Mouse (Mus musculus): Measurements from ENCODE around the gene Lamtor4. TPM values are rescaled to one million over a fixed set of nuclear protein-coding genes. Genes with fewer than 3 reads are reported as not detected.

Lamtor4 gene
- 135 and 171 TPM in 2 replicates for polyA plus RNA-seq (2012)

DNA sequence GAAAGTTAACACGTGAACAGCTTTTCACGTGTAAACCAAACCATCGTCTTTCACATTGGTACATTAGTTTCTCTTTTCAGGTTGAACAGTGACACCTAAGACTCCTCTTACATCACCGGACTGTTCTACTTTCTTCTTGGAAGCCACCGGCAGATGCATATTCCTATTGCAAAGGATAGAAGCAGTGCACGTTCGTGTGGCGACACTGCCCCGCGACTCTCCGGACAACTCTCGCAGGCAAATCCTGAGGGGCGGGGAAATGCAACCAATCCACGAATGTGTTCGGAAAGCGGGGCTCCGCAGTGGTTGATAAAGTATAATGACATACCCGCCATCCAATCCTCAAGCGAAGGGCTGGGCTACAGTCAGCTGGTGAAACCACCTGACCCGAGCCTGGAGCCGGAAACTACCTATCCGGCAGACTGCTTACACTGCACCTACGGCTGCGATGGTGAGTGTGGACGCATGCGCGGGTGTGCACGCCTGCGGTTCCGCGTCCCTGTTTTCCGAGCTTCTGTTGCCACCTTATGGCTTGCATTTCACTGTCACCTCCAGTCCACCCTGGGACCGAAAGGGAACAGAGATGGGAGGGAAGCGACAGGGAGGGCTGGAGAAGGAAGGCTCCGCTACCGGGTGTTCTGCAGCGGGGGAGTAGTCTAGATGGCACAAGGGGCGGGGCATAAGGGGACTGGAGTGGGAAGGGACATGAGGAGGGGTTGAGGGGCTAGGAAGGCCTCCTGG lies at the start of gene Lamtor4:
Lamtor4 (plus strand) TSS at position 130 of the 741 bp plus-strand sequence.

DNA sequence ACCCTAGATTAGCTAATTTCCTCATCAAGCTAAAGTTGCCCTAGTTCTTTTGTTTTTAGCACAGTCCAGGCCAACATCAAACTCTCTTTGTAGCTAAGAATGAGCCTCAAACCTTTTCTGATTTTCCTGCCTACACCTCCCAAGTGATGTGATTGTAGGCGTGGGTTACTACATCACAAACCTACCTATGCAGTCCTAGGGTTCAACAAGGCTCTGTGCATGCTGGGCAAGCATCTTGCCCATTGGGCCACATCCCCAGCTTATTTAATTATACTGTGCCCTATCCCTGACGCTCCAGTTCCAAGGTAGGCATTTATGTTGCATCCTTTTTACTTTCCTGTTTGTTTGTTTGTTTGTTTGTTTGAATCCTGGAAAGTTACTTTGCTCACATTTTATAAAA lies 29.6 kb upstream of the Lamtor4 start, which contains the start of gene Nxpe5:
Nxpe5 (plus strand) TSS at position 199 of the 400 bp plus-strand sequence.

DNA sequence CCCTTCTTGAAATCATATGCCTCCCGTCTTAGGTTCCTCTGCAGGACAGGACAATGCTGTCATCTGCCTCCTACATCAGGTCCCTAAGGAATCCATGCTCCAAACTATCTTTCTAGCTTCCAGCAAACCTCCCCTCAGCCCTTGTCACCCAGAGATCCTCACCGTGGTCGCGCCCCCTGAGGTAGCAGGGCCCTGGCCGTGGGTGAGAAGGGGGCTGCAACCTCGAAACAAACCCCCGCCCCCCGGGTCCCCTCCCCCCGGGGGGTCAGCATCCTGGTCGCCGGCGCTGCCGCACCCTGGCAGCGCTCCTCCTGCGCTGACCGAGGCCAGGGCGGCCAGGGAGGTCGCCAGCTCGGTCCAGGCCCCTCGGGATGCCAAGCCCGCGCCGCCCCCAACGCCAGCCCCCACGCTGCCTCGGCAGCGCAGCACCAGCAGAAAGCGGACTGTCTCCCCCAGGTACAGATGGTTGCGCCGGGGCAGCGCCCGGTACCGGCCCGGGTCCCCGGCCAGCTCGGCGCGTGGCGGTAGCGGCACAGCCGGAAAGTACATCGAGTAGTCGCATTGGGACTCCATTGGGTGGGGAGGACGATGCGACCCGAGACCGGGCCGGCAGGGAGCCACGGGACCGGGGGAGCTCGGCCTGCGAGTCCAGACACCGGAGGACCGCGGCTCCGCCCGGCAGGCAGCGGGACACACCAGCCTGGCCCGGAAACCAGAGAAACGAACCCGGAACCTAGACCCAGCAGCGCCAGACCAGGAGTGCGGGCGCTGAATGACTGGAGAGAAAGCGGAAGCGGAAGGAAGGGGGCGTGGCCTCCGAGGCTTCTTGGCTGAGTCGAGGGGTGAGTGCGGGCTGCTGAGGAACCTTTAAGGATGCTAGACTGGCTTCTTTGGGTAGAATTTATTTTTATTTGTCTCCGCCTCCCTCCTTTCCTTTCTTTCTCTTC lies 8.3 kb downstream of the Lamtor4 start, which contains the start of gene BC037034:
BC037034 (minus strand) TSS at position 774 of the 947 bp plus-strand sequence.

DNA sequence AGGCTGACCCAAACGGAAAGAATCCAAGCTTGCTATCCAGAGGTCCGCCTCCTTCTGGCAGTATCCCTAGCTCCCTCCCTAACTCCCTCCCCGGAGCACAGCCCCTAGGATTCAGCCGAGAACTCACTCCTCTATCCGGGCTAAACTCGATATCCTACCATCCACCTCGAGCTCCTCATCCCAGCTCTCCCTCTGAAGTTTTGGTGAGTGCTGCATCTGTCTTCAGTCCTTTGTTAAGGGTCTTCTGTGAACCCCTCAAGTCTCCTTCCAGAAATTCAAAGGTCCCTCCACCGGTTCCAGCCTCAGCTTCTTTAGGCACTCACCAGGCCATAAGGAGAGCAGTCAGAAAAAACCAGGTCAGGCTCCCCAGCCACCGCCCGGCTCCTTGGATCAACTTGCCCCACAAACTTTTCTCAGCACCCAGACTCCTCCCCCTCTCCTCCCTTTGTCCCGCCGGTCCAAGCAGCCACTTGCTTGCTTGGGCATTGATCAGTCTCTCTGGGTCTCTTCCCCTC lies 17.2 kb downstream of the Lamtor4 start, which contains the start of gene Gal3st4:
Gal3st4 (minus strand) TSS at position 432 of the 515 bp plus-strand sequence.

DNA sequence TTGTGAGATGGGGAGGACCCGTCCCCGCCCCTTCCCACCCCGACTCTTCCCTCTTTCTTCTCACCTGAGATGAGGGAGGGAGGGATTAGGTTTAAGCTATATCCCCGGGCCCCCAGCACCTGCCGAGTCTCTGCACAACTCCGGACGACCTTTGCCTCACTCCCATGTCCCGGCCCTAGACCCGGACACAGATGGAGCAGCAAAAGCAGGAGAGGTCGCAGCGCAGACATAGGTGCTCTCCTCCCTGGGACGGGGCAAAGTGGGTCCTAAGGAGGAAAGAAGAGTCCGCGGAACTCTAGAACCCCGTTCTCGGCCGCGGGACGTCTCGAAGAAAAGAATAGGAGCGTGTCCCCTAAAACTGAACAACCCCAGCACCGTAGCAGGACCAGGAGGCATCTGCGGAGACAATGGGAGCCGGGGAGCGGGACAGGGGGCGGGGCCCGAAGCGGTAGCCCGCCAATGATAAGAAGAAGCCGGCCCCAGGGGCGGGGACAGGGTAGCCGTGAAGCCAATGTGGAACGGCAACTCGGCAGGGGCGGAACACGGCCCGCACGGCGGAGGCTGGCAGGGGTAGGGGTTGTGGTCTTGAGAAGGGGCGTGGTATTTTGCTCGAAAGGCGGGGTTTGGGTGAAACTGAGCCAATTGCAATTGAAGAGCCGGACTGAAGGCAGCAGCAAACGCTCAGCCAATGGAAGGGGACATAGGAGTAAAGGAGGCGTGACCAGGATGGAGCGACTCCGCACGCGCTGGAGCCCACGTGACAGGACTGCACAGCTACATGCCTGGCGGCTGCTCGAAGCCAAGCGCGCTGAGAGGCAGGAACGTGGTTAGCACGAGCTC lies 24.5 kb downstream of the Lamtor4 start, which contains the start of the genes Gm43720, Gpc2 and Stag3:
Gm43720 (minus strand) TSS at position 374 of the 840 bp plus-strand sequence.
Gpc2 (minus strand) TSS at position 421 of the 840 bp plus-strand sequence.
Stag3 (plus strand) TSS at position 656 of the 840 bp plus-strand sequence.

Other genes with a start within 250 kb of the Lamtor4 start
- gene Smok3a, start 234.2 kb upstream of the Lamtor4 start, polyA plus RNA-seq (2012) = 0.03 and 0.05 TPM in 2 replicates
- not detected in 2 replicates for gene Smok3b, start 234.1 kb upstream of the Lamtor4 start, polyA plus RNA-seq (2012)
- gene Smok3c, start 202.3 kb upstream of the Lamtor4 start, polyA plus RNA-seq (2012) = 0.13 TPM in 1 of 2 replicates, not detected in the other
- gene Zkscan1, start 170.4 kb upstream of the Lamtor4 start, polyA plus RNA-seq (2012) = 1.0 and 1.1 TPM in 2 replicates
- 1.4 and 1.6 TPM in 2 replicates for gene Zscan21, start 138.6 kb upstream of the Lamtor4 start, polyA plus RNA-seq (2012)
- 0.29 and 0.35 TPM in 2 replicates for gene Zfp113, start 99.7 kb upstream of the Lamtor4 start, polyA plus RNA-seq (2012)
- gene Cops6, start 94.4 kb upstream of the Lamtor4 start, polyA plus RNA-seq (2012) = 111 and 113 TPM in 2 replicates
- 29.7 and 34.6 TPM in 2 replicates for gene Ap4m1, start 83.5 kb upstream of the Lamtor4 start, polyA plus RNA-seq (2012)
- gene Mcm7, start 83.1 kb upstream of the Lamtor4 start, polyA plus RNA-seq (2012) = 63.1 and 79.9 TPM in 2 replicates
- 27.4 and 28.8 TPM in 2 replicates for gene Taf6, start 68.0 kb upstream of the Lamtor4 start, polyA plus RNA-seq (2012)
- gene Cnpy4, start 68.0 kb upstream of the Lamtor4 start, polyA plus RNA-seq (2012) = 2.8 and 3.1 TPM in 2 replicates
- 5.2 and 7.1 TPM in 2 replicates for gene Mblac1, start 61.2 kb upstream of the Lamtor4 start, polyA plus RNA-seq (2012)
- gene Nxpe5, start 29.6 kb upstream of the Lamtor4 start, polyA plus RNA-seq (2012) = 0.39 and 0.83 TPM in 2 replicates
- gene BC037034, start 8.6 kb downstream of the Lamtor4 start, polyA plus RNA-seq (2012) = 210 and 248 TPM in 2 replicates
- gene Gal3st4, start 17.4 kb downstream of the Lamtor4 start, polyA plus RNA-seq (2012) = not detected in 2 replicates
- not detected in 2 replicates for gene Gm43720, start 24.5 kb downstream of the Lamtor4 start, polyA plus RNA-seq (2012)
- 5.9 and 8.4 TPM in 2 replicates for gene Gpc2, start 24.5 kb downstream of the Lamtor4 start, polyA plus RNA-seq (2012)
- 8.0 and 9.8 TPM in 2 replicates for gene Stag3, start 24.8 kb downstream of the Lamtor4 start, polyA plus RNA-seq (2012)
- not detected in 2 replicates for gene Pvrig, start 86.5 kb downstream of the Lamtor4 start, polyA plus RNA-seq (2012)
- gene Zfp157, start 186.0 kb downstream of the Lamtor4 start, polyA plus RNA-seq (2012) = 1.8 and 2.9 TPM in 2 replicates

Data from megakaryocyte-erythroid progenitor cell, adult 5 weeks (primary cell).